Mouse (Mus musculus) kidney, embryonic 16.5 days (tissue): ENCODE results near the gene Phf20. TPM values are rescaled to one million over a fixed set of nuclear protein-coding genes. Genes with fewer than 3 reads are reported as not detected.

ENCODE experiments used
- ATAC-seq: fragments of 200-750 bp; cut with Nextera tagmentation; 2 replicates; pipeline ENCODE4 v1.8.0; 2017; ENCODE audit warnings: moderate TSS enrichment; ENCODE audit not compliant: low FRiP score, low TSS enrichment
- H3K27ac ChIP-seq: fragments of 300-500 bp; sonication (generic); 2 replicates; pipeline ENCODE4 v1.5.1; 2014; ENCODE audit warnings: low read length
- H3K27me3 ChIP-seq: fragments of 300-500 bp; sonication (generic); 2 replicates; pipeline ENCODE4 v1.6.1; 2014; ENCODE audit warnings: low read length, control low read depth, mixed read lengths; ENCODE audit not compliant: insufficient read depth
- H3K36me3 ChIP-seq: fragments of 300-500 bp; sonication (generic); 2 replicates; pipeline ENCODE4 v1.6.1; 2014; ENCODE audit warnings: low read length, control low read depth, mixed read lengths; ENCODE audit not compliant: insufficient read depth
- H3K4me1 ChIP-seq: fragments of 300-500 bp; sonication (generic); 2 replicates; pipeline ENCODE4 v1.6.1; 2014; ENCODE audit warnings: low read length, control low read depth, mixed read lengths; ENCODE audit not compliant: insufficient read depth
- H3K4me2 ChIP-seq: fragments of 300-500 bp; sonication (generic); replicated peaks from 2 replicates; pipeline ENCODE4 v1.6.1; 2014; ENCODE audit warnings: low read depth, low read length
- H3K4me3 ChIP-seq: fragments of 300-500 bp; sonication (generic); 2 replicates; pipeline ENCODE4 v1.5.1; 2014; ENCODE audit warnings: mild to moderate bottlenecking, low read length
- H3K9ac ChIP-seq: fragments of 300-500 bp; sonication (generic); replicated peaks from 2 replicates; pipeline ENCODE4 v1.6.1; 2014; ENCODE audit warnings: low read length
- H3K9me3 ChIP-seq: fragments of 300-500 bp; sonication (generic); 2 replicates; pipeline ENCODE4 v1.6.1; 2016; ENCODE audit warnings: low read length, control low read depth
- WGBS: fragments of 180-500 bp; shearing (Covaris S2); extraction: QIAGEN DNeasy Blood & Tissue Kit; methylation state at CpG from one replicate; pipeline ENCODE4 v1.1.7; 2014; 5-methylcytosine and 5-hydroxymethylcytosine counted together
- polyA plus RNA-seq: library from polyadenylated mRNA; unstranded; fragments of >200 nt; fragmentation: Nextera tagmentation; extraction: Ambion mirVana; gene quantifications from 2 replicates; pipeline ENCODE4 v1.2.1, GENCODE M21; 2015

Gene Phf20
- 68.2 and 82.5 TPM in 2 replicates for polyA plus RNA-seq

GRCm38 (mm10) chr2:156196302-156197128 is at the start of gene Phf20:
Gene Phf20, plus strand, starts transcription at chr2:156196466.
- under 1% methylated on average over 68 of the region's 88 CpGs for WGBS

GRCm38 (mm10) chr2:156147316-156147915 is 48.9 kb upstream of the Phf20 start:
- no peaks in the 10 kb centered on the region for H3K27me3 ChIP-seq
- H3K36me3 ChIP-seq: peaks cover 35% of the 10 kb centered on the region
- H3K4me2 ChIP-seq: no peak overlapping the region
- no peak overlapping the region for H3K4me3 ChIP-seq
- H3K27ac ChIP-seq: no peak overlapping the region
- 92% methylated on average over 3 of the region's 3 CpGs for WGBS
- no peak overlapping the region for H3K9ac ChIP-seq
- H3K4me1 ChIP-seq: 0 out of 2 replicates have a peak, but pooled peaks cover 11% of the 10 kb centered on the region
- no peaks in the 10 kb centered on the region for H3K9me3 ChIP-seq
- no peak for ATAC-seq

More at GRCm38 (mm10) chr2:156196302-156197128, at the start of gene Phf20:
- peak within 1 kb of the TSS; percentile 82 for H3K4me2 ChIP-seq
- peak within 1 kb of the TSS; percentile 91 for H3K9ac ChIP-seq
- H3K36me3 ChIP-seq: peaks cover under 1% of the 10 kb centered on the region; the same call in 1 of the 2 replicates
- peak within 1 kb of the TSS; percentile 97 for H3K27ac ChIP-seq
- peaks cover 35% of the 10 kb centered on the region for H3K4me1 ChIP-seq
- peak within 1 kb of the TSS; percentile 80 for H3K4me3 ChIP-seq
- no peaks in the 10 kb centered on the region for H3K27me3 ChIP-seq
- H3K9me3 ChIP-seq: no peaks in the 10 kb centered on the region
- ATAC-seq: peak; percentile 98

GRCm38 (mm10) chr2:156151538-156151937 is 44.7 kb upstream of the Phf20 start:
- no peaks in the 10 kb centered on the region for H3K27me3 ChIP-seq
- H3K36me3 ChIP-seq: peaks cover 53% of the 10 kb centered on the region
- no peak overlapping the region for H3K4me3 ChIP-seq
- no peaks in the 10 kb centered on the region for H3K9me3 ChIP-seq
- H3K9ac ChIP-seq: no peak overlapping the region
- H3K4me2 ChIP-seq: no peak overlapping the region
- no peak overlapping the region for H3K27ac ChIP-seq
- H3K4me1 ChIP-seq: no peaks in the 10 kb centered on the region
- no peak for ATAC-seq

GRCm38 (mm10) chr2:156165478-156165877 is 30.8 kb upstream of the Phf20 start:
- Histone ChIP-seq H3K36me3 (peaks cover 63% of the 10 kb centered on the region), H3K4me1 (no peaks in the 10 kb centered on the region), H3K27ac (no peak overlapping the region), H3K4me3 (no peak overlapping the region), H3K9me3 (no peaks in the 10 kb centered on the region), H3K27me3 (no peaks in the 10 kb centered on the region), H3K4me2 (no peak overlapping the region), H3K9ac (no peak overlapping the region)
- ATAC-seq: peak; percentile 12; the same call in 1 of the 2 replicates
- 94% methylated on average over 1 of the region's 1 CpGs for WGBS

- H3K36me3 ChIP-seq: peaks cover 63% of the 10 kb centered on the region
- H3K27me3 ChIP-seq: no peaks in the 10 kb centered on the region
- H3K9me3 ChIP-seq: no peaks in the 10 kb centered on the region
- ATAC-seq: no peak
- no peak overlapping the region for H3K4me3 ChIP-seq
- no peak overlapping the region for H3K4me2 ChIP-seq
- H3K27ac ChIP-seq: no peak overlapping the region
- H3K4me1 ChIP-seq: no peaks in the 10 kb centered on the region
- 92% methylated on average over 5 of the region's 5 CpGs for WGBS
- no peak overlapping the region for H3K9ac ChIP-seq
Observed at GRCm38 (mm10) chr2:156166557-156166956, 29.7 kb upstream of the Phf20 start.

- H3K4me3 ChIP-seq: peak overlapping the region; percentile 19; the same call in 1 of the 2 replicates
- H3K9me3 ChIP-seq: no peaks in the 10 kb centered on the region
- 75% methylated on average over 6 of the region's 6 CpGs for WGBS
- no peak overlapping the region for H3K9ac ChIP-seq
- H3K27ac ChIP-seq: no peak overlapping the region
- H3K4me1 ChIP-seq: peaks cover 21% of the 10 kb centered on the region
- ATAC-seq: no peak
- peaks cover 22% of the 10 kb centered on the region for H3K36me3 ChIP-seq
- H3K4me2 ChIP-seq: peak overlapping the region; percentile 17; the same call in 1 of the 2 replicates
- H3K27me3 ChIP-seq: no peaks in the 10 kb centered on the region
Observed at GRCm38 (mm10) chr2:156177079-156177478, 19.2 kb upstream of the Phf20 start.

GRCm38 (mm10) chr2:156177651-156178050 is 18.6 kb upstream of the Phf20 start:
- peak overlapping the region; percentile 36; the same call in 1 of the 2 replicates for H3K9ac ChIP-seq
- no peak for ATAC-seq
- H3K4me1 ChIP-seq: peaks cover 21% of the 10 kb centered on the region
- WGBS: 72% methylated on average over 7 of the region's 7 CpGs
- H3K9me3 ChIP-seq: no peaks in the 10 kb centered on the region
- no peak overlapping the region for H3K27ac ChIP-seq
- H3K4me2 ChIP-seq: peak overlapping the region; percentile 89
- peak overlapping the region; percentile 32 for H3K4me3 ChIP-seq
- no peaks in the 10 kb centered on the region for H3K27me3 ChIP-seq
- H3K36me3 ChIP-seq: peaks cover 19% of the 10 kb centered on the region

- ATAC-seq: peak; percentile 66
- Histone ChIP-seq H3K4me3 (peak overlapping the region; percentile 100), H3K27me3 (no peaks in the 10 kb centered on the region), H3K4me2 (peak overlapping the region; percentile 89), H3K4me1 (peaks cover 21% of the 10 kb centered on the region), H3K36me3 (peaks cover 13% of the 10 kb centered on the region), H3K9me3 (no peaks in the 10 kb centered on the region), H3K27ac (peak overlapping the region; percentile 97), H3K9ac (peak overlapping the region; percentile 100)
- under 1% methylated on average over 47 of the region's 47 CpGs for WGBS
Observed at GRCm38 (mm10) chr2:156179046-156179795, 17.0 kb upstream of the Phf20 start.

GRCm38 (mm10) chr2:156179796-156180093 is 16.5 kb upstream of the Phf20 start:
- Histone ChIP-seq H3K27ac (peak overlapping the region; percentile 97), H3K4me3 (peak overlapping the region; percentile 100), H3K4me2 (no peak overlapping the region), H3K9ac (peak overlapping the region; percentile 100), H3K36me3 (peaks cover 11% of the 10 kb centered on the region), H3K4me1 (peaks cover 21% of the 10 kb centered on the region), H3K27me3 (no peaks in the 10 kb centered on the region), H3K9me3 (no peaks in the 10 kb centered on the region)
- no peak for ATAC-seq
- 0% methylated on average over 35 of the region's 41 CpGs for WGBS
